Mouse (Mus musculus): ENCODE results near the gene Fbxo8.

DNA sequence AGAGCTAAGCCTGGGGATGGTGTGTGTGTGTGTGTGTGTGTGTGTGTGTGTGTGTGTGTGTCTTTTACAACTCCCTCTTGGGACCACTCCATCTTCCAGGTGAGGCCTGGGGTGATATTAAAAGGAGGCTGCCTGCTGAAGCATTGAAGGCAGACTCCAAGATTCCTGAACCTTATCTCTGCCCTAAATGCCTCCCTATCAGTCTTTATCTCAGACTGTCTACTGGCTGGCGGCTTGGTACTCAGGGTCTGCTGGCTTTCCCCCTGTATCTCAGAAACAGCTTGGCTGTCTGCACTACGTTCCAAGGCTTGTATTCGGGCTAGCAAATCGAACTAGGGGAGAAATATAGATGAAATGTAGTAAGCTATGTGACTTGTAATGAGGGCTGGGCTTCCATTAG, 68.2 kb downstream of the Fbxo8 start:
- no peak for TF ChIP-seq MYB (IDR thresholded peaks at IDR 0.05; ENCODE audit: low read depth, low read length)
- TF ChIP-seq BHLHE40 (IDR thresholded peaks at IDR 0.05; ENCODE audit: borderline replicate concordance, low read depth, low read length) = no peak
- TF ChIP-seq USF1 (IDR thresholded peaks at IDR 0.05; ENCODE audit: low read depth, low read length) = no peak
- no peak for TF ChIP-seq SMC3 (IDR thresholded peaks at IDR 0.05; ENCODE audit: low read depth, low read length)
- TF ChIP-seq CTCF (IDR thresholded peaks at IDR 0.05 in 2 of 3, conservative IDR thresholded peaks at IDR 0.05 in 1 of 3; ENCODE audit: control insufficient read depth in 1 of 3, insufficient read depth in 1 of 3, low read depth in 2 of 3, low read length in 3 of 3, poor library complexity in 1 of 3, severe bottlenecking in 1 of 3) = no peak
- peak; percentile 16 to 29; a peak in 1 of 4 replicates for TF ChIP-seq EP300 (IDR thresholded peaks at IDR 0.05; ENCODE audit: low read depth in 1 of 2, low read length in 2 of 2)
- peak; percentile 51; the same call in 1 of the 2 replicates for TF ChIP-seq TCF12 (IDR thresholded peaks at IDR 0.05; ENCODE audit: low read depth, low read length)
